Mouse (Mus musculus) kidney, postnatal 10 days (tissue): ENCODE measurements around the gene A830005F24Rik.
"Not testable (repeated sequence)": the region's sequence is repeated elsewhere in the genome, so short reads cannot be mapped to it uniquely, and the experiment has no call there.

Experiments used
- DNase-seq: peaks from one replicate; pipeline ENCODE4 v3.0.0; 2021; ENCODE audit warnings: mixed read lengths

Gene A830005F24Rik

GRCm38 (mm10) chr13:48513003-48513929 lies at the start of gene A830005F24Rik, which contains the start of gene Zfp169:
Gene A830005F24Rik, plus strand, starts transcription at chr13:48513570.
Gene Zfp169, minus strand, starts transcription at chr13:48513451.
- peak; percentile 88 for DNase-seq

GRCm38 (mm10) chr13:48464170-48464569 lies 49.2 kb upstream of the A830005F24Rik start:
- peak; percentile 78 for DNase-seq

GRCm38 (mm10) chr13:48466186-48466585 lies 47.2 kb upstream of the A830005F24Rik start:
- DNase-seq, result no peak

- no peak for DNase-seq
Measured at GRCm38 (mm10) chr13:48468656-48469180, 44.7 kb upstream of the A830005F24Rik start.

- DNase-seq, result no peak
Measured at GRCm38 (mm10) chr13:48483606-48484005, 29.8 kb upstream of the A830005F24Rik start.

- no peak for DNase-seq
Measured at GRCm38 (mm10) chr13:48490396-48491182, 22.8 kb upstream of the A830005F24Rik start.

- no peak for DNase-seq
Measured at GRCm38 (mm10) chr13:48493183-48493582, 20.2 kb upstream of the A830005F24Rik start.

GRCm38 (mm10) chr13:48497693-48498221 lies 15.6 kb upstream of the A830005F24Rik start:
- DNase-seq, result peak; percentile 74

- DNase-seq, result peak; percentile 88
Measured at GRCm38 (mm10) chr13:48498676-48499075, 14.7 kb upstream of the A830005F24Rik start.

- no peak for DNase-seq
Measured at GRCm38 (mm10) chr13:48502422-48502821, 10.9 kb upstream of the A830005F24Rik start.

GRCm38 (mm10) chr13:48508661-48509060 lies 4.7 kb upstream of the A830005F24Rik start:
- no peak for DNase-seq

- no peak for DNase-seq
Measured at GRCm38 (mm10) chr13:48515861-48516260, 2.5 kb downstream of the A830005F24Rik start.

- not testable (repeated sequence) for DNase-seq
Measured at GRCm38 (mm10) chr13:48519122-48519521, 5.8 kb downstream of the A830005F24Rik start.

- no peak for DNase-seq
Measured at GRCm38 (mm10) chr13:48525745-48526144, 12.4 kb downstream of the A830005F24Rik start.

GRCm38 (mm10) chr13:48528123-48528871 lies 14.9 kb downstream of the A830005F24Rik start:
- peak; percentile 75 for DNase-seq

- no peak for DNase-seq
Measured at GRCm38 (mm10) chr13:48529028-48529427, 15.7 kb downstream of the A830005F24Rik start.

- peak; percentile 58 for DNase-seq
Measured at GRCm38 (mm10) chr13:48530685-48531084, 17.3 kb downstream of the A830005F24Rik start.

- no peak for DNase-seq
Measured at GRCm38 (mm10) chr13:48531448-48531847, 18.1 kb downstream of the A830005F24Rik start.

- DNase-seq, result no peak
Measured at GRCm38 (mm10) chr13:48533441-48533840, 20.1 kb downstream of the A830005F24Rik start.

GRCm38 (mm10) chr13:48540488-48540887 lies 27.1 kb downstream of the A830005F24Rik start:
- no peak for DNase-seq

- no peak for DNase-seq
Measured at GRCm38 (mm10) chr13:48544391-48544790, 31.0 kb downstream of the A830005F24Rik start.

GRCm38 (mm10) chr13:48544867-48545266 lies 31.5 kb downstream of the A830005F24Rik start:
- no peak for DNase-seq
